Mouse (Mus musculus) hindbrain, embryonic 12.5 days (tissue): ENCODE measurements at regions not wholly inside any gene's neighbourhood (a gene's known extent, or its start where the extent isn't known, plus 50 kb on each side); places are given as distances from the start of the nearest gene placed in this dataset.
"Not testable (repeated sequence)": the region's sequence is repeated elsewhere in the genome, so short reads cannot be mapped to it uniquely, and the experiment has no call there.

Source experiments
- ATAC-seq: fragments of 200-750 bp; cut with Nextera tagmentation; 2 replicates; pipeline ENCODE4 v1.8.0; 2017; ENCODE audit warnings: moderate TSS enrichment; ENCODE audit not compliant: low FRiP score
- H3K27ac ChIP-seq: fragments of 300-500 bp; sonication (generic); 2 replicates; pipeline ENCODE4 v1.5.1; 2016; ENCODE audit warnings: mild to moderate bottlenecking
- H3K27me3 ChIP-seq: fragments of 300-500 bp; sonication (generic); 2 replicates; pipeline ENCODE4 v1.6.1; 2016; ENCODE audit warnings: mild to moderate bottlenecking
- H3K36me3 ChIP-seq: fragments of 300-500 bp; sonication (generic); 2 replicates; pipeline ENCODE4 v1.6.1; 2016; ENCODE audit warnings: mild to moderate bottlenecking
- H3K4me1 ChIP-seq: fragments of 300-500 bp; sonication (generic); 2 replicates; pipeline ENCODE4 v1.6.1; 2016
- H3K4me2 ChIP-seq: fragments of 300-500 bp; sonication (generic); replicated peaks from 2 replicates; pipeline ENCODE4 v1.6.1; 2016; ENCODE audit warnings: mild to moderate bottlenecking
- H3K4me3 ChIP-seq: fragments of 300-500 bp; sonication (generic); 2 replicates; pipeline ENCODE4 v1.5.1; 2016; ENCODE audit warnings: mild to moderate bottlenecking
- H3K9ac ChIP-seq: fragments of 300-500 bp; sonication (generic); 2 replicates; pipeline ENCODE4 v1.6.1; 2016; ENCODE audit warnings: mild to moderate bottlenecking, moderate library complexity
- H3K9me3 ChIP-seq: fragments of 300-500 bp; sonication (generic); replicated peaks from 2 replicates; pipeline ENCODE4 v1.6.1; 2016; ENCODE audit warnings: mild to moderate bottlenecking
- WGBS: fragments of 180-500 bp; shearing (Covaris S2); methylation state at CpG from one replicate; pipeline ENCODE4 v1.1.7; 2016; 5-methylcytosine and 5-hydroxymethylcytosine counted together

DNA sequence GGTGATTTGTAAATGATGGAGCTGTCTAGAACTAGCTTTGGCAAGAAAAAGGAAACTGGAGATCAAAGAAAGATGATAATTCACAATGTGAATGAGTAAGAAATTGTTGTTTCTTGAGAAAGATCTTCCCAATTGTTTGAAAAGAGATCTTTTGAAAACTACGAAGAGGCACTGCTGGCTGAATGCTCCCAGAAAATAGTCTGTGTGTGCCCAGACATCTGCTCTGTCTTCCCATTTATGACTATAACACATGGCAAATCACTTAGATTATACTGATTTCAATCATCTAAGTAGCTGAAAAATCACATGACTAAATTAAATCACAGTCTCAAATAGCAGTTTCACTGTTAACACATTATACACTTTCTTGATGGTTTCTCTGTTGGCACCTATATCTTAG lies 434.2 kb upstream of the Sema6d start:
- Histone ChIP-seq H3K9me3 (no peaks in the 10 kb centered on the region), H3K27me3 (no peaks in the 10 kb centered on the region), H3K27ac (no peak overlapping the region), H3K4me3 (no peak overlapping the region), H3K4me1 (no peaks in the 10 kb centered on the region), H3K9ac (no peak overlapping the region), H3K36me3 (no peaks in the 10 kb centered on the region), H3K4me2 (no peak overlapping the region)
- ATAC-seq = no peak
- 73% methylated on average over 1 of the region's 1 CpGs for WGBS

DNA sequence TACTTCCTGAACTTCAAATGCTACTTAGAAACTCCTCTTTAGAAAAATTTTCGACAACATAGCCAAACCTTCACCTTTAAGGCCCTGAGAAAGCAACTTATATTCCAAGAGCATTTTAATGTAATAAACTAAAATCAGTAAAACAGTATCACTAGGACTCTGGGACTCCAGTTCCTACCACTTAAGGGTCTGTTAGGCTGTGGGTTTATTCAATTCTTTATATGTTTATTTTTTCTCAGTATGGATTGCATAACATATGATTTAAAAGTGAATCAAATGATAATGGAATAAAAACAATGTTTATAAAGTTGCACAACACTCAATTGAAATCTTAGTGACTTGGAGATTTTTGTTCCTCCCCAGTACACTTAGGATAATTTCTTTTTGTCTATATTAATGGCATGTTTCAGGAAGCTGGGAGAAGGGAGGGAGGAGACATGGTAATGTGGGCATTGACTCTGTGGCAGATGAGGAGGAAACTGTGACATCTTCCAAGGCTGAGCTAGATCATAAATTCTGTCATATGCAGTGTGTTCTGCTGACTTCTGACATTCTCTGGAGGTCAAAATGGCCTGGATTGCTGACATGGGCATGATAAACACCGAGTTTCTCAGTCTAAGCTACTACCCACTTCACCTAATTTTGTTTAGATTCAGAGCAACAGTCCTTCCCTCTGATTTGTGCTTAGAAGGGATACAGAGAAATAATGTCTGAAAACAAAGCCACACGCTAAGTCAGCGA lies 401.3 kb upstream of the Sema6d start:
- no peak overlapping the region for H3K27ac ChIP-seq
- H3K9me3 ChIP-seq = no peaks in the 10 kb centered on the region
- no peaks in the 10 kb centered on the region for H3K4me1 ChIP-seq
- H3K9ac ChIP-seq = no peak overlapping the region
- H3K4me2 ChIP-seq = no peak overlapping the region
- ATAC-seq = no peak
- H3K27me3 ChIP-seq = no peaks in the 10 kb centered on the region
- WGBS = 73% methylated on average over 4 of the region's 4 CpGs
- no peak overlapping the region for H3K4me3 ChIP-seq
- no peaks in the 10 kb centered on the region for H3K36me3 ChIP-seq

DNA sequence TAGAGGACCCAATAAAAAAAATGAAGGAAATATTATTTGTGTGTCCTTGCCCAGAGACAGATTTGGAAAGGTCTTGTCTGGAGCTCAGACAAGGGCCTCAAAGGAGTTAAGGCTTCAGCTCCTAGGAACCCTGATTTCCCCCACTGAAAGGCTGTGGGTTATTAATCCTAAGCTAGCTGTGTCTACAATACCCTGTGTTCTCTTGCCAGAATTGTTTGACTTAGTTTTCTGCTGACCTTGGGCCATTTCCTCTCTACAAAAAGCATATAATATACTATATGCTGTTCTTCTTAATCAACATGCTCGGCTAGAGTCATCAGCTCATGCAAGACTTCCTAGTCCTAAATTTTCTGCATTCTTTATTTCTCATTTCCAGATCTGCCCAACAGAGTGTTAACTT lies 400.0 kb upstream of the Sema6d start:
- Histone ChIP-seq H3K9me3 (no peaks in the 10 kb centered on the region), H3K4me3 (no peak overlapping the region), H3K27me3 (no peaks in the 10 kb centered on the region), H3K36me3 (no peaks in the 10 kb centered on the region), H3K9ac (no peak overlapping the region), H3K27ac (no peak overlapping the region), H3K4me2 (no peak overlapping the region), H3K4me1 (no peaks in the 10 kb centered on the region)
- ATAC-seq = no peak
- 84% methylated on average over 1 of the region's 1 CpGs for WGBS

DNA sequence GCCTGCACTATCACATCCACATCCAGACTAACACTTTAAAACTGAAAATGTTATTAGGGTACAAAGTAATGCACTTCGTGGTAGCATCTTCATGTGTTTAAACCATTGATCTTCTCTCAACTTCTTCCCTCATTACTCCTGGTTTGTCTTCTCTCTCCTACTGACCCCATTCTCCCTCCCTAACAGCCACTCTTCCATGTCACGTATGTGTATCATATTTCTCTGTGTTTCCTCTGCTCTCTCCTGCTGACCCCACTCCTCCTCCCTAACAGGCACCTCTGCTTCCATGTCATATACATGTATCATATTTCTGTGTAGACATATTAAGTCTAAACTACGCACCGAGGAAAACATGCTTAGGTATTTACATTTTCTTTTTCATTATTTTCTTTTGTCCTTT lies 350.1 kb upstream of the Sema6d start:
- Histone ChIP-seq H3K27ac (no peak overlapping the region), H3K9ac (no peak overlapping the region), H3K4me1 (no peaks in the 10 kb centered on the region), H3K4me2 (no peak overlapping the region), H3K36me3 (no peaks in the 10 kb centered on the region), H3K27me3 (no peaks in the 10 kb centered on the region), H3K4me3 (no peak overlapping the region), H3K9me3 (no peaks in the 10 kb centered on the region)
- WGBS = 73% methylated on average over 4 of the region's 4 CpGs
- ATAC-seq = no peak

DNA sequence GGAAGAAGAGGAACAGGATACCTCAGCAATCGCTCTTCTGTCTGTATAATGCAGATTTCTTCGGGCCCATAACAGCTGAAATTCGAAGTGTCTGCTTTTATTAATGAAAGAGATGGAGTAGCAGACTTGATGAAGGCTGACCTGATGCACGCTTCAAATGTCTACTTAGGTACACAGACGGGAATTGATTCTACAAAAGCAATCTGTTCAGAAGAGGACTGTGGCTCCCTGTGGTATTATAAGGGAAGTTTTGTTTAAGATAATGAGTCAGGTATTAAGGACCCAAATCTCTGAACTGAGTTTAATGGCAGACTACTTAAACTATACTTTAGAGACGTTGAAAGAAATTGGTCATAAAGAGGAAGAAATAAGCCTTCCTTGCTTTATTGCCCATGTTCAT lies 349.2 kb upstream of the Sema6d start:
- Histone ChIP-seq H3K4me1 (no peaks in the 10 kb centered on the region), H3K36me3 (no peaks in the 10 kb centered on the region), H3K27me3 (no peaks in the 10 kb centered on the region), H3K9ac (no peak overlapping the region), H3K9me3 (no peaks in the 10 kb centered on the region), H3K27ac (no peak overlapping the region), H3K4me3 (no peak overlapping the region), H3K4me2 (no peak overlapping the region)
- 78% methylated on average over 6 of the region's 6 CpGs for WGBS
- no peak for ATAC-seq

DNA sequence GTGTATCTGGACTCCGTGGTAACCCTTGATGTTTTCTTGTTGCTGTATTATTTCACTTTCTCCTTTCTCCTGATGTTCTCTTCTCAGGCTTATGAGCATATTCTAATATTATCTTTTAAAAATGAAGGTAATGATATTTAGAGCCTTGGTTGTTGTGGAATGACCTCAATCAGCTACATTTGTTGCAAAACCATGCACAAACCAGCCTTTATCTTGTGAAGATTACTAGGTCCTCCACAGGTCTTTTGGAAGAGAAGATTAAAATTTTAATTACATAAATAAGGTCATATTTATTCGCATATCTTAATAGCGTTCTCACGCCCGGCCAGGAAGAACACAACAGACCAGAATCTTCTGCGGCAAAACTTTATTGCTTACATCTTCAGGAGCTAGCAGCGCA lies 335.5 kb upstream of the Sema6d start:
- H3K36me3 ChIP-seq = no peaks in the 10 kb centered on the region
- H3K4me1 ChIP-seq = no peaks in the 10 kb centered on the region
- 72% methylated on average over 7 of the region's 7 CpGs for WGBS
- no peak overlapping the region for H3K9ac ChIP-seq
- H3K4me2 ChIP-seq = peak overlapping the region; percentile 41
- peak overlapping the region; percentile 22 for H3K4me3 ChIP-seq
- H3K27ac ChIP-seq = no peak overlapping the region
- H3K27me3 ChIP-seq = no peaks in the 10 kb centered on the region
- ATAC-seq = no peak
- H3K9me3 ChIP-seq = no peaks in the 10 kb centered on the region

DNA sequence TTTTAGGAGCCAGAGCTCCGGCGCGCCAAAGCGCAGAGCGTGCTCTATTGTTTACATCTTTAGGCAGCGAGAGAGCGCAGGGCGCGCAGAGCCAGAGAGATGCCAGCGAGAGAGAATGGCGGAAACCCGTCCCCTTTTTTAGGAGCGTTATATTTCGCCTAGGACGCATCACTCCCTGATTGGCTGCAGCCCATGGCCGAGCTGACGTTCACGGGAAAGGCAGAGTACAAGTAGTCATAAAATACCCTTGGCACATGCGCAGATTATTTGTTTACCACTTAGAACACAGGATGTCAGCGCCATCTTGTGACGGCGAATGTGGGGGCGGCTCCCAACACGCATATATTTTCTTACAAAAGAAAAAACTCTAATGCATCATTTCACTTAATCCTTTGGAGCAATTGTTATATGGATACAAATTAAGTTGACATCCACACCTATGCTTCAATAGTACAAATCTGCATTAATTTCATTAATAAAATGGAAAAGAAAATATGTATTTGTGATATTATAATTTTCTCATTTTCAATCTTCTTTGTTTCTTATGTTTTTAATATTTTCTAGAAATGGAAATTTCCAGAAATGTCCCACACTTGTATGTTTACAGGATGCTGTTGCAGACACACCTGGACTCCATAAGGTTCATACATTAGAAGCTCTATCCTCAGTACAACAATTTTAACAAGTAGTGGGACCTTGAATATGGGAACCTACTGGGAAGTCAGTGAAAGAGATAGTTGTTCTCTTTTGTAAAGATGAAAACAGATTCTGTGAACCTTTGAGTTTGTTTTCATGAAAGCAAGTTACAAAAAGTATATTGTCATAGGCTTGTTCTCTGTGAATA lies 334.9 kb upstream of the Sema6d start:
- H3K27ac ChIP-seq, H3K4me1 ChIP-seq, H3K36me3 ChIP-seq, H3K9ac ChIP-seq, H3K9me3 ChIP-seq, H3K27me3 ChIP-seq: not testable (repeated sequence)
- Histone ChIP-seq H3K4me2 (peak overlapping the region; percentile 41), H3K4me3 (peak overlapping the region; percentile 22)
- 0 out of 2 replicates have a peak, but pooled peaks have one; percentile 43 for ATAC-seq
- 58% methylated on average over 14 of the region's 24 CpGs for WGBS

DNA sequence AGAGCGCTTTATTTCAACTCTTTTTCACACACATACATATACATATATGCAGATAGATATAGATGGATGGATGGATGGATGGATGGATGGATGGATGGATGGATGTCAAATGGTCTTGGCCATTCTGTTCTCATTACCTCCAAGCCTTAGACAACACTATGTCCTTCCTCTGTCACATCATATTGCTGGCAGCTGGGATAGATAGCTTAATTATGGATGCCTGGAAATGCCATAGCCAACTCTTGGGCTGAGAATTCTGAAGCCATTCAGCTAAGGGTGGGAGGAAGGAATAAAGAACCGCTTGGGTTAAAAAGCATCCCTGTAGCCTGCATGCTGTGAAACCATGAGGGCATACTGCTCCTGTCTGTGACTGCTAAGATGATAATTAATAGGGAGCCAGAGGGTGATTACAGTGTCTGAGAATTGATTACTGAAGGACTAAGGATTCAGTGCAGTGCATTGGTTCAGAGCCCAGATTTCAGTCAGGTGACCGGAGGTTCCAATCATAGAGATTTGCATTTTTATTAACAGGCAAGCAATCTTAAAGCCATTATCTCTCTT lies 290.5 kb upstream of the Sema6d start:
- no peak overlapping the region for H3K9ac ChIP-seq
- 70% methylated on average over 3 of the region's 3 CpGs for WGBS
- no peak overlapping the region for H3K4me3 ChIP-seq
- 0 out of 2 replicates have a peak, but pooled peaks cover 3% of the 10 kb centered on the region for H3K4me1 ChIP-seq
- ATAC-seq = peak; percentile 84
- H3K27ac ChIP-seq = 0 out of 2 replicates have a peak overlapping the region, but pooled peaks have one; percentile 30
- no peak overlapping the region for H3K4me2 ChIP-seq
- H3K9me3 ChIP-seq = no peaks in the 10 kb centered on the region
- no peaks in the 10 kb centered on the region for H3K36me3 ChIP-seq
- no peaks in the 10 kb centered on the region for H3K27me3 ChIP-seq

DNA sequence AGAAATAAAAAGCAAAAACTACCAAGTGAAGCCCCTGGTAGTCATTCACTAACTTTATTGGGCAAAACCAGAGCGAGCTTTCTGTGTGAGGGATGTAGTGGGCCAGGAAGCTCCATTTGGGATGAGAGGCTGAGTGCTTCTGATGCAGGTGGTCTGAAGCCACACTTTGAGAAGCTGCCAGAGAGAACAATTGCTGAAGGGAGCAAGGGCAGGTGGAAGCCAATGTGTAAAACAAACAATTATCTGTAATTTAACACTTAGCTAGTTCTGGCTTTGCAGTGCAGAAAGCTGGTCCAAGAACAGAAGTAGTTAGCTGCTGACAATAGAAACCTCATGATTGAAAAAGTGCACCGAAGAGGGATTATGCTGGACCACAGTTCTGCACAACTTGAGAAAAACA lies 284.1 kb upstream of the Sema6d start:
- ATAC-seq = no peak
- H3K27me3 ChIP-seq = no peaks in the 10 kb centered on the region
- H3K27ac ChIP-seq = no peak overlapping the region
- no peaks in the 10 kb centered on the region for H3K9me3 ChIP-seq
- H3K9ac ChIP-seq = no peak overlapping the region
- no peaks in the 10 kb centered on the region for H3K4me1 ChIP-seq
- no peak overlapping the region for H3K4me2 ChIP-seq
- H3K36me3 ChIP-seq = no peaks in the 10 kb centered on the region
- 81% methylated on average over 2 of the region's 2 CpGs for WGBS
- H3K4me3 ChIP-seq = no peak overlapping the region

DNA sequence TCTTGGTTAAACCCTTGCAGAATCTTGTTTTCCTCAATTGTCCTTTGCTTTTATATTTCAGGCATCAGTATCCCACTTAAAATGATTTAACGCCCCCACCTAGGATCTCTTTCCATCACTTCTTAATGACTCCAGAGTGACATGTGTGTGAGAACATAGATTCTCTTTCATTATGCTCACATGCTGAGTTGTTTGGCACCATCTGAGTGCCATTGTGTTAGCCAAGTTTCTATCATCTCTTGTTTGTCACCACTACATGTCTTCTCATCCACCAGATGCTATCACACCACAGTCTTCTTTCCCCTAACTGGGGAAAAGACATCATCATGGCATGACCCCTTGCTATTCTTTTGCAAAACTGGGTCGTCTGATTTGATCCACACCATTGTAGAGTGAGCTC lies 283.4 kb upstream of the Sema6d start:
- H3K27me3 ChIP-seq = no peaks in the 10 kb centered on the region
- WGBS = 76% methylated on average over 2 of the region's 2 CpGs
- H3K27ac ChIP-seq = no peak overlapping the region
- H3K36me3 ChIP-seq = no peaks in the 10 kb centered on the region
- H3K9me3 ChIP-seq = no peaks in the 10 kb centered on the region
- no peak overlapping the region for H3K4me3 ChIP-seq
- H3K9ac ChIP-seq = no peak overlapping the region
- H3K4me2 ChIP-seq = no peak overlapping the region
- H3K4me1 ChIP-seq = no peaks in the 10 kb centered on the region
- ATAC-seq = no peak

DNA sequence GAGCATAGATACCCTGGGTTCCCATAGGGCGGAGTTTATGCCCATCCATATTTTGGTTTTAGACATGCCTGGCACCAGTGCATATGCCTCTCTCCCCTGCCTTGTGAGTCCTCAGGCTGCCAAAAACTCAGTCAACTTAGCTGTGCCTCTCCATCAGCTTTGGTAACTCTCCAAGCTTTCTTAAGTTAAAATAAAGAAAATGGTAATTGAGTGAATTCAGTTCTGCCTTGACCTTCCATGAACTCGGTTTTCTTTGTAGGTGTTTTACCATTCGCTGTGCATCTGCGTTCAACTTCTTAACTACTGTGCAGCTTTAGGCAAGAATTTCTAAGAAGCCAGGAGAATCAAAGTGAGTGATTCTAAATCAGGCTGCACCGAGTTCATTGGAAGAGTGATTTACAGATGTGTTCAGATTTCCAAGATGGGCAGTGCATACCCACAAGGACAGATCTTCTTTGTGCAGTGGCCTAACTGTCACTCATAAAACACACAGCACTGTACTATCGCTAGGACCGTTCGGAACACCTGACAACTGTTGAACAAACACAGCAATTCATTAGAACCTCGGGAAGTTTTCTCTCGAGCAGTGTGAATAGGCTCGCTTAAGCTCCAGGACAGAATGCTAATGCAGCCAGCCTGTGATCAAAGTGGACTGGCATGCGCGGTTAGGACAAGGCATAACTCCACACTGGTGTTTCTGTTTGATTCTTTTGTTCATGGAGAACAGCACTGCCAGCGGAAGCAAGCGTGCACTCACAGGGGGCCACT lies 276.4 kb upstream of the Sema6d start:
- Histone ChIP-seq H3K9me3 (no peaks in the 10 kb centered on the region), H3K4me3 (no peak overlapping the region), H3K4me1 (peaks cover 9% of the 10 kb centered on the region), H3K36me3 (no peaks in the 10 kb centered on the region), H3K4me2 (peak overlapping the region; percentile 29), H3K27me3 (no peaks in the 10 kb centered on the region), H3K27ac (peak overlapping the region; percentile 23; the same call in 1 of the 2 replicates), H3K9ac (no peak overlapping the region)
- peak; percentile 67 for ATAC-seq
- WGBS = 38% methylated on average over 15 of the region's 15 CpGs

DNA sequence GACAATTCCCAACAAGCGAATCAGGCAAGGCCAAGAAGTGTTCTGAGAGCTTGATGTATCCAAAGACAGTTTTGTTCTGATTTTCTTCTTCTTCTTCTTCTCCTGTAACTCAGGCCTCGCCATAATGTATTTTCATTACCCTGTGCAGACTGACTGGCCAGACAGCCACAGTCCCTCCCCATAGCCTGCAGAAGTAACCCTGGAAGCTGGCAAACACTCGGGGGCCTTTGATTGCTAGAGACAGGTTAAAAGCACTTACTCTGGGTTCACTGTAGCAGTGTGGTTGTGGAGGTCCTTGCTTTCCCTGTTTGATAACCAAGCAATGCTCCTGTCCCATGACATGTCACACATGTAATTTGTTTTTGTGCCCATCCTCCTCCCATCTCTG lies 275.8 kb upstream of the Sema6d start:
- 31% methylated on average over 3 of the region's 3 CpGs for whole genome bisulfite sequencing
- peak overlapping the region; percentile 29 for H3K4me2 ChIP-seq
- no peaks in the 10 kb centered on the region for H3K9me3 ChIP-seq
- no peak overlapping the region for H3K9ac ChIP-seq
- peaks cover 9% of the 10 kb centered on the region for H3K4me1 ChIP-seq
- H3K27me3 ChIP-seq = no peaks in the 10 kb centered on the region
- ATAC-seq = peak; percentile 50
- H3K4me3 ChIP-seq = no peak overlapping the region
- no peaks in the 10 kb centered on the region for H3K36me3 ChIP-seq
- peak overlapping the region; percentile 23; the same call in 1 of the 2 replicates for H3K27ac ChIP-seq
